Mouse (Mus musculus) brain, embryonic 14.5 days (tissue): ENCODE results near the gene Nectin2.

Experiments used
- CTCF ChIP-seq: fragments of 200-500 bp; IDR thresholded peaks from 2 replicates; pipeline ENCODE4 v1.5.1; 2012; ENCODE audit warnings: inconsistent platforms, mild to moderate bottlenecking, moderate library complexity, borderline replicate concordance; ENCODE audit not compliant: insufficient read depth, insufficient read length; ENCODE audit errors: extremely low read depth
- POLR2A ChIP-seq: fragments of 200-500 bp; IDR thresholded peaks from 2 replicates; pipeline ENCODE4 v1.6.1; 2012; ENCODE audit warnings: mild to moderate bottlenecking, inconsistent platforms, borderline replicate concordance; ENCODE audit not compliant: poor library complexity, insufficient read depth, insufficient read length, severe bottlenecking; ENCODE audit errors: extremely low read depth

DNA sequence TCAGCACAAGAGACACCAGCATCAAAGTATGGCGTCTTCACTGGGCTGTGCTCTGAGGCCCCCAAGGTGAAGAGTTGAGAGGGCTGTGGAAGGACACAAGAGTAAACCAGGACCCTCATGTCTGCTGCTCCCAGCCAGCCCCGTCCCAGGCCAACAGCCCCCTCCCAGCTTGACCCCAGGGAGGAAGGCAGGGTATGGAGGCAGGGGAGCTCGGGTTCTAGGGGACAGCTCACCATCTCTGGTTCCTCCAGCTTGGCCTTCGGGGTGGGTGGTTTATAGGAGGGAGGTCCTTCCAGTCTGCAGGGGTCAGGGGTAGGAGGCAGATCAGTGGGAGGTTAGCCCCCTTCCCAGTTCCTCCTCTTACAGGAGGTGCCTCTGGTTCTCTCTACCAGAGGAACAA lies 31.1 kb downstream of the Nectin2 start:
- no peak for TF ChIP-seq CTCF
- no peak for TF ChIP-seq POLR2A
